Mouse (Mus musculus) brain, embryonic 14.5 days (tissue): ENCODE measurements around the gene Grk6. TPM values are rescaled to one million over a fixed set of nuclear protein-coding genes. Genes with fewer than 3 reads are reported as not detected.

ENCODE experiments used
- DNase-seq: peaks from one replicate; pipeline ENCODE4 v3.0.0-alpha.2; 2011; ENCODE audit warnings: low read depth
- CTCF ChIP-seq: fragments of 200-500 bp; IDR thresholded peaks from 2 replicates; pipeline ENCODE4 v1.5.1; 2012; ENCODE audit warnings: inconsistent platforms, mild to moderate bottlenecking, moderate library complexity, borderline replicate concordance; ENCODE audit not compliant: insufficient read depth, insufficient read length; ENCODE audit errors: extremely low read depth
- POLR2A ChIP-seq: fragments of 200-500 bp; IDR thresholded peaks from 2 replicates; pipeline ENCODE4 v1.6.1; 2012; ENCODE audit warnings: mild to moderate bottlenecking, inconsistent platforms, borderline replicate concordance; ENCODE audit not compliant: poor library complexity, insufficient read depth, insufficient read length, severe bottlenecking; ENCODE audit errors: extremely low read depth
- polyA plus RNA-seq: library from polyadenylated mRNA; depleted of rRNA; stranded (reverse); fragments of >200 nt; gene quantifications from 2 replicates; pipeline ENCODE4 v1.2.3, GENCODE M21; 2012

Grk6 gene
- polyA plus RNA-seq, 1 experiment, result 79.6 TPM

DNA sequence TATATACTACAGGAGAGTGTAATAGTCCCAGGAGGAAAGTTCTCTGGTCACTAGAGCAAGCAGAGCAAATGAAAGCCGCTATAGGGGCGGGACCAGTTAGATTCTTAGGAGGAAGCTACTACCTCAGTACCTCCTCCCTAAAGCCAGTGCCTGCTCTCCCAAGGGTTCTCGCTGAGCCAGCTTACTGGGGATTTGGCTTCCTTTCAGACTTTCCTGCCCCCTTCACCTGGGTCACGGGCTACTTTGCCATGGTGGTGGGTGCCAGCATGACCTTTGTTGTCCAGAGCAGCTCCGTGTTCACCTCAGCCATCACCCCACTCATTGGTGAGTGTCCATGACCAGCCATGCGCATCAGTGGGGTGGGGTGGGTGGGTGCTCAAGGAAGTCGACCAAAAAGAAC is 33.0 kb upstream of the Grk6 start:
- DNase-seq, result no peak
- TF ChIP-seq CTCF (no peak), POLR2A (no peak)

DNA sequence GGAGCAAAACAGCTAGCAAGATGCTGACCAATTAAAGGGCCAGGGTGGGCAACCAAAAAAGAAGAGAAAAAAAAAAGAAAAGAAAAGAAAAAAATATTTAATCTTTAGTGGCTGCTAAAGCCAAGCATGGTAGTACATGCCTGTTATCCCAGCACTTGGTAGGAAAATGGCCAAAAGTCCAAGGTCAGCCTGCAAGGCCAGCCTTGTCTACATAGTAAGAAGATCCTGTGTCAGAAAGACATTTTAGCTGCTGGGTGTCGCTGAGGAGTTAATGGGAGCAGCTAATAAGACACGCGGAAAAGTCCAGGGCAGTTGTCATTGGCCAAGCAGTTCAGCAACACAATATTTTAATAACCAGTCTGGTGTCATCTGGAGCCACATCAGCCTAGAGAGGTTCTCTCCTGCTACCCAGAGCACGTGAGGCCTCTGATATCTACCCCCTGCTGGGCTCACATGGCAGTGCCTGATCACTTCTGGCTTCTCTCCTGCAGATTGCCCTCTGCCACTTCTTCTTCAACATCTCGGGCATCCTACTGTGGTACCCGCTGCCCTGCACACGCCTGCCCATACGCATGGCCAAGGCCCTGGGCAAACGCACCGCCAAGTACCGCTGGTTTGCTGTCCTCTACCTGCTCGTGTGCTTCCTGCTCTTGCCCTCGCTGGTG is 32.1 kb upstream of the Grk6 start:
- TF ChIP-seq CTCF (no peak), POLR2A (no peak)
- DNase-seq, result no peak

DNA sequence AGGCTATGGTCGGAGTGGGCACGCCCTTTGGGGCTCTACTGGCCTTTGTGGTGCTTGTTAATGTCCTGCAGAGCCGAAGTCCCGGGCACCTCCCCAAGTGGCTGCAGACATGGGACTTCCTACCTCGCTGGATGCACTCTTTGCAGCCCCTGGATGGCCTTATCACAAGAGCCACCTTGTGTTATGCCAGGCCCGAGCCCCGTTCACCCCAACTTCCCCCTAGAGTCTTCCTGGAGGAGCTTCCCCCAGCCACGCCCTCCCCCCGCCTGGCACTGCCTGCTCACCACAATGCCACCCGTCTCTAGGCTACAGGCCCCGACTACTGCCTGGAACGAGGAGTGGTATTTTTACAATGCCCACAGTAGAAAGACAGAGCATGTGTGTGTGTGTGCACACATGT is 31.5 kb upstream of the Grk6 start:
- TF ChIP-seq POLR2A (no peak), CTCF (no peak)
- no peak for DNase-seq

DNA sequence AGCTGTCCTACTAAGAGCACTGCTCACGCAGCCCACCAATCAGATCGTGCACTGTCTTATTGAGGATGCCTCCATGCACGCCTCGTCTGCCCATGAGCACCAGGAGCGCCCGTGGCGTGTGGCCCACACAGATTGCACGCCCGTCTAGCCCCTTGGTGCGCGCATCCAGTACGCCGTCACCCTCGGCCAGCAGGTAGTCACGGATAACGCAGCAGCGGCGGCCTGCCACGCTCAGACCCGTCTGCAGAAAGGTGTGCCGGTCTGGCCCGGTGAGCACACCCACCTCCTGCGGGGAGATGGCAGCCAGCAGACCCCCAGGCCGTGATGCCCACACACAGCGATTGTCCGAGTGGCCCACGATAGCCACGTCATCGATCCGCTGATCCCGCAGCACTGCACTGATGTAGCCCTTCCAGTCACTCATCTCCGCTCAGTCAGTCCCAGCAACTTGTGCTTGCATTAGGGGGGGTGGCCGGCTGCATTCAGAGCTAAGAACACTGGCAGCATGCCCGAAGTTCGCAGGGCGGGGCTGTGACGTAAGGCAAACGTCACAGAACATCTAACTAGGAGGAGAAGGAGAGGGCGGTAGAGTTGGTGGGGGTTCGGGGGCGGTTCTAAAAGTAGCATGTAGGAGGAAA is 30.0 kb upstream of the Grk6 start, which contains the start of gene Pfn3:
TSS of gene Pfn3 (minus strand) at position 490 of the 638 bp plus-strand sequence.
- no peak for TF ChIP-seq CTCF
- no peak for TF ChIP-seq POLR2A

DNA sequence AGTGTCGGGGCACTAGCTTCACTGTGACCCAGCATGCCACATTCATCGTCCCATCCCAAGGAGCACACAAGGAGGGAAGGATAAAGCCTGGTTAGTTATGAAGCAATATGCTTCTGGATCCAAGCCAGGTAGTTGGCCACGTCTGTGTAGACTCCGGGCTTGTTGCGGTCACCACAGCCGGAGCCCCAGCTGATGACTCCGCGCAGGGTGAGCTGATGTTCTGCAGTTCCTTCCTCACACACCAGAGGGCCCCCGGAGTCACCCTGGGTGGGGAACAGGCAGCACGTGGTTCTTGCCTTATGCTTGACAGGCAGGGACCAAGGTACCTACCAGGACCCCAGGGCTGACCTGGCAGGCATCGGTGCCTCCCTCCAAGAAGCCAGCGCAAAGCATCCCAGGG is 26.9 kb upstream of the Grk6 start:
- no peak for TF ChIP-seq POLR2A
- TF ChIP-seq CTCF, result peak; percentile 87
- DNase-seq, result peak; percentile 77

More for the DNA sequence above, 30.0 kb upstream of the Grk6 start, which contains the start of gene Pfn3:
- peak; percentile 90 for DNase-seq

DNA sequence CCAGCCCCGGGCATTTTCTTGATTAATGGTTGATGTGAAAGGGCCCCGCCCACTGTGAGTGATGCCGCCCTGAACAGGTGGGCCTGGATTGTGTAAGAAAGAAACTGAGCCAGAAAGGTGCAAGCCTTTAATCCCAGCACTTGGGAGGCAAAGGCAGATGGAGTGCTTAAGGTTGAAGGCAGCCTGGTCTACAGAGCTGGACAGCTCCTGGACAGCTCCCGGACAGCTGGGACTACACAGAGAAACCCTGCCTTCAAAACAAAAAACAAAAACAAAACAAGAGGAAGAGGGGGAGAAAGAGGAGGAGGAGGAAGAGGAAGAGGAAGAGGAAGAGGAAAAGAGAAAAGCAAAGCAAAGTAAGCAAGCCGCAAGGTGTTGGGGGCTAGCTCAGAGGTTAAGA is 25.7 kb upstream of the Grk6 start:
- DNase-seq, result no peak
- TF ChIP-seq POLR2A (no peak), CTCF (no peak)

DNA sequence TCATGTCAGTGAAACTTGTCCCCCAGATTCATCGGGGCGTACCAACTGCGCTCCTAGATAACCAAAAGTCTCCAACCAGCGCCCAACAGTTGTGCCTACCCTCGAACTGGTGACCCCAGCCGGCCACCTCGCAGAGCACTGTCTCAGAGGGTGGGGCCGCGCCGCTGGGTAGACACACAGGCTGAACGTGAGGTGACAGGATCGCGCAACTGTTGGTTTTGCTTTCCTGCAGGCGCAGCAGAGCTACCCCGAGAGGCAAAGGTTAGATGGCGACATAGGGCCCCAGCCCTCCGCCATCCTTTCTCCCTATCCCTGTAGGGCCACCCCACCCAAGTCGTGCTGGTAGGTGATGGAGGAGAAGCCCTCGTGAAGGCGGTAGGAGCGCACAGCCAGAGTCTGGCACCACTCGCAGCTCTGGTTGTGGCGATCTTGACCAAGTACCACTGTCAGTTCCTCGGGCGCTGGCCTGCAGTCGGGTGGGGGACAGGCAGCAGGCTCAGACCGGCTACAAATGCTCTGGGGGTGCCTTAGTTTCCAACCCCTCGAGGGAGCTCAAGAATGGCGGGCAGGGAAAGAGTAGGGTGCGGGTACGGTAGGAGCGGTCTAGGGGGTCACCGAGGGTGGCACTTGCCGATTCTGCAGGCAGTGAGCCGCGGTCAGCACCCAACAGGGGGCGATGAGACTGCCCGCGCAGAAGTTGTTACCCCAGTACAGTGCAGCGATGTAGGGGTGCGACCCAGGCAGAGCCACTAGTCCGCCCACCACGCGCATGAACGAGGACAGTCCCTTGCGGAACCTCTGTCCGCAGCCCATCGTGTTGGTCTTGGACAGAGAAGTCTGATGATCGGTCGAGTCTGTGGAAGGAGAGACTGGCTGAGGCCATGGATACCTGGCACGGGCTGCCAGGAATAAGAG is 24.6 kb upstream of the Grk6 start:
- TF ChIP-seq POLR2A (no peak), CTCF (no peak)
- no peak for DNase-seq

DNA sequence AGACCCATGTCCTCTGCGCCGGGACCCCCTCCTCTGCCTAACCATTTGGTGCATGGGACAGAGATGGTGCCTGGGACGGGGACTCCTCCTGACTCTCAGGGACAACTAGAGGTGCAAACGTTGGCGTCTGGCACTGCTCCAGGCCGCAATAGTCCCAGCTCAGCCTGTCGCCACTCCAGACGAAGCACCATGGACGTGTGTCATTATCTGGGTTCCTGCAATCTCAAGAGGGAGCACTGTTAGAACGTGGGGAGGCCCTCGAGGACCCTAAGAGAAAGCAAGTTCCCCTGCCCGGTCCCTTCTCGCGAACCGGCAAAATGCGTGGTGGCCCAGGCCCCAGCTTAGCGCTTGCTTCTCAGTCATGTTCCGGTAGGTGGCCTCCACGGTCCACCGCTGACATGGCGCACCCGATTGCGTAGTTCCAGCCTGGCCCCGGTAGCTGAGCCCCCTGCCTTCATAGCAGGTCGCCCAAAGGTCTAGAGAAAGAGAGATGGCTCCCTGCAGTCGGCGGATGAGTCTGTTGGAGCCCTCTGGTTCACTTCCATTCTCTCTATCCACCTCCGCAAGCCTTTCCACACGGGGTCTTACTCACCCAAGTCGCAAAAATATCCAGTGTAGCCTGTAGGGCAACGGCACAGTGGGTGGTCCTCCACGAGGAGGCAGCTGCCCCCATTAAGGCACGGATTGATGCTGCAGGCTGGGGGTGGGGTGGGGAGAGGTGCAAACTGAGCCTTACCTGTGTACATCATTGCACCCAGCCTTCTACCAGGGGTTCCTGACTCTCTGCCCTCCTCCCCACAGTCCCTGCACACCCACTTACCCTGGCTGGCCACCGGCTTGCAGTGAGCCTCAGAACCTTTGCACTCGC is 23.7 kb upstream of the Grk6 start:
- TF ChIP-seq POLR2A (no peak), CTCF (peak; percentile 76)
- DNase-seq, result peak; percentile 80

DNA sequence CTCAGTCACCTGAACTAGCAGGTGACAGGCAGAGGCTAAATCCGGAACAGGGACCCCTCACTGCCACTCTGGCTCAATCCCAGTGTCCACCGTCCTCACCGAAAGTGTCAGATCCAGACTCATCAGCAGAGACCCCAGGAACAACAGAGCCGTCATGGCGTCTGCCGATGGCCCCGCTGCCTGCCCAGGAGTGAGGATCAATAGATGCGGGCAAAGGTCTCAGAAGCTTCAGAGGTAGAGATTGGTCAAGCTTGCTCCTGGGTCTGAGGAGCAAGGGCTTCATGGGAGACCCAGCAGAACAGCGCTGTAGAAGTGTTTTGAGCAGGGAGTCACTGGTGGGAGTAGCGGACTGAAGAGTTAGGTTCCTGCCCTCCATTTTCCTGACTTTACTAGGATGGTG is 18.3 kb upstream of the Grk6 start, which contains the start of gene F12:
TSS of gene F12 (minus strand) at position 181 of the 400 bp plus-strand sequence.
- DNase-seq, result no peak
- TF ChIP-seq POLR2A (no peak), CTCF (no peak)

DNA sequence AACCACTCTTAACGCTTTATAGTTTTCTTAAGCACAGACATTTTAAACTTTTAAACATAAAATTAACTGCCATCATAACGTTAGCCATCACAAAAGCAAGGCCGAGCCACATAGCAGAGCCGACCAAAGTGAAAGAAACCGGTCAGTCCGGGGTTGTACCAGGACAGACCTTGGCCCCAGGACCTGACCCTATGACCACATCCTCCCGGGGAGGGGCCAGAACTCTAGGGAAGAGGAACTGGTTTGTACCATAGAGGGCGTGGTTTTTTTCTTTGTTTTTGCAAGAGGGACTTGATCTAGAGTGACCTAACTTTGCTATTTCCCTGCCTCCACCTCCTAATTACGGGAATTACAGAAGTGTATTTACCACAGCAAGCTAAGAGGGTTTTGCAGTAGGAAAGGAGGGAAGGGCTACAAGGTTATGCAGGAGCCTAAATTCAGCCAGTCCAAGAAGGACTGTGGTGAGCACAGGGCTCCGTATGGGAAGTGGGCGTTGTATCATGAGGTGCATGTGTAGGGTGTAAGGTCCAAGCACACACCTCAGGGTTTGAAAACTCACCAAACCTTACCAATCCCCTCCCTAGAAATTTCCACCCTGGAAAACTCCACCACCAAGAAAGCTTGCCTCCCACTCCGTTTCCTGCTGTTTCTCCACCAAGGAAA is 15.5 kb upstream of the Grk6 start:
- TF ChIP-seq POLR2A (no peak), CTCF (no peak)
- DNase-seq, result no peak

DNA sequence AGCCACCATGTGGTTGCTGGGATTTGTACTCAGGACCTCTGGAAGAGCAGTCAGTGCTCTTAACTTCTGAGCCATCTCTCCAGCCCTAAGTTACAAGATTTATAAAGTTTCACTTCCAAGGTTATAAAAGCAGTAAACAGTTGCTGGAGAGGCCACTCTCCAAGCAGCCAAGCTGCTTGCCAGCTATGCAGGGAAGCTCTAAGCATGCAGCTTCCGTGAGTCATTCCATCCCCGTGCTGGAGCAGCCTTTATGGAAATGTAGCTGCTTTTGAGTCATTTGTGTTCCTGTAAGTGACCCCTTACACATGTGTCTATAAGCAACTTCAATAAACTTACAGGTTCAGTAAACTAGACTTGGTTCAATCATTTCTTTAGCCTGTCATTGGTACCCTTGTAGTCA is 14.3 kb upstream of the Grk6 start:
- no peak for DNase-seq
- TF ChIP-seq POLR2A (no peak), CTCF (no peak)
